8 mouse cellular contexts compared by ENCODE assay signal in genomic region chr10:62602177-62603040, GRCm38 (mm10). TPM values are rescaled to one million over a fixed set of nuclear protein-coding genes. Genes with fewer than 3 reads are reported as not detected.
DNase-seq lines count a peak whose midpoint lies in the region; ATAC-seq and TF ChIP-seq lines count a peak whose summit lies in the region.

Gene Ddx21, minus strand, starts transcription at chr10:62602281.

- H3K4me2 ChIP-seq in heart, embryonic 15.5 days, result peak within 1 kb of the TSS; percentile 89
- peak within 1 kb of the TSS; percentile 99 for H3K4me2 ChIP-seq in liver, embryonic 14.5 days (ENCODE audit: low read depth)
- peak within 1 kb of the TSS; percentile 88 for H3K4me2 ChIP-seq in neural tube, embryonic 11.5 days (ENCODE audit: low read depth)
- H3K4me2 ChIP-seq in stomach, postnatal 0 days (replicated peaks; ENCODE audit: low read depth), result peak within 1 kb of the TSS; percentile 89

- no peak for TF ChIP-seq EP300 in liver, embryonic 14.5 days (IDR thresholded peaks at IDR 0.05; ENCODE audit: low read depth)
- no peak for TF ChIP-seq EP300 in stomach, postnatal 0 days (optimal IDR thresholded peaks at IDR 0.05)

- 0 out of 2 replicates have a peak, but pooled peaks have one; percentile 5 for TF ChIP-seq CTCF in liver, embryonic 14.5 days (IDR thresholded peaks at IDR 0.05; ENCODE audit: low read depth)
- peak; percentile 5; the same call in 1 of the 2 replicates for TF ChIP-seq CTCF in stomach, postnatal 0 days (IDR thresholded peaks at IDR 0.05; ENCODE audit: low read depth)

- peak; percentile 75 for DNase-seq in c-Kit-negative CD71-positive TER-119-positive erythroid progenitor cells, embryonic 14.5 days (ENCODE audit: low read depth, low spot score)
- peak; percentile 94 for DNase-seq in forebrain, embryonic 10.5 days (ENCODE audit: extremely low spot score, low spot score)
- peak; percentile 90 to 93 for DNase-seq in kidney, postnatal 25 days
- DNase-seq in liver, embryonic 14.5 days (ENCODE audit: low read depth in 3 of 3, low spot score in 3 of 3), result peak; percentile 77 to 81 (median 80)
- peak; percentile 93 for DNase-seq in neural tube, embryonic 11.5 days (ENCODE audit: low spot score)
- peak; percentile 94 for DNase-seq in stomach, postnatal 0 days (ENCODE audit: low spot score)

- peak; percentile 91 for ATAC-seq in CD4-positive, CD25-positive, alpha-beta regulatory T cell, adult 4 months
- peak; percentile 93 for ATAC-seq in heart, embryonic 15.5 days (replicated peaks; ENCODE audit: insufficient number of reproducible peaks, insufficient read depth, low FRiP score, low read depth)
- peak; percentile 93 for ATAC-seq in liver, embryonic 14.5 days (ENCODE audit: insufficient read depth)
- peak; percentile 95 for ATAC-seq in neural tube, embryonic 11.5 days (ENCODE audit: insufficient read depth, low FRiP score, low TSS enrichment)
- ATAC-seq in stomach, postnatal 0 days (ENCODE audit: low FRiP score, low TSS enrichment), result peak; percentile 99

- H3K36me3 ChIP-seq in forebrain, embryonic 10.5 days (replicated peaks), result peaks cover 29% of the 10 kb centered on the region
- H3K36me3 ChIP-seq in heart, embryonic 15.5 days, result peaks cover 14% of the 10 kb centered on the region
- peaks cover 13% of the 10 kb centered on the region for H3K36me3 ChIP-seq in liver, embryonic 14.5 days (replicated peaks; ENCODE audit: control insufficient read depth, insufficient read depth, low read depth)
- H3K36me3 ChIP-seq in neural tube, embryonic 11.5 days (ENCODE audit: control insufficient read depth, insufficient read depth, low read length), result 0 out of 2 replicates have a peak, but pooled peaks cover 6% of the 10 kb centered on the region
- 0 out of 2 replicates have a peak, but pooled peaks cover 5% of the 10 kb centered on the region for H3K36me3 ChIP-seq in stomach, postnatal 0 days (ENCODE audit: control insufficient read depth, insufficient read depth, low read length)

- H3K27me3 ChIP-seq in forebrain, embryonic 10.5 days (ENCODE audit: poor library complexity, severe bottlenecking), result no peaks in the 10 kb centered on the region
- no peaks in the 10 kb centered on the region for H3K27me3 ChIP-seq in heart, embryonic 15.5 days
- H3K27me3 ChIP-seq in liver, embryonic 14.5 days (ENCODE audit: control insufficient read depth, insufficient read depth, low read length), result no peaks in the 10 kb centered on the region
- H3K27me3 ChIP-seq in neural tube, embryonic 11.5 days (ENCODE audit: control insufficient read depth, insufficient read depth, low read length), result no peaks in the 10 kb centered on the region
- no peaks in the 10 kb centered on the region for H3K27me3 ChIP-seq in stomach, postnatal 0 days (ENCODE audit: control insufficient read depth, insufficient read depth, low read length)

- H3K4me1 ChIP-seq in forebrain, embryonic 10.5 days, result peaks cover 20% of the 10 kb centered on the region
- peaks cover 10% of the 10 kb centered on the region for H3K4me1 ChIP-seq in heart, embryonic 15.5 days (replicated peaks)
- H3K4me1 ChIP-seq in liver, embryonic 14.5 days (replicated peaks; ENCODE audit: control insufficient read depth in 2 of 2, insufficient read depth in 2 of 2, low read length in 1 of 2), result peaks cover 3 to 17% of the 10 kb centered on the region in 2 experiments; a peak in 3 of 4 replicates
- 0 out of 2 replicates have a peak, but pooled peaks cover 5% of the 10 kb centered on the region for H3K4me1 ChIP-seq in neural tube, embryonic 11.5 days (ENCODE audit: control insufficient read depth, insufficient read depth, low read length)
- H3K4me1 ChIP-seq in stomach, postnatal 0 days (replicated peaks; ENCODE audit: control insufficient read depth, insufficient read depth), result no peaks in the 10 kb centered on the region

- H3K4me3 ChIP-seq in forebrain, embryonic 10.5 days, result peak within 1 kb of the TSS; percentile 95
- H3K4me3 ChIP-seq in heart, embryonic 15.5 days, result peak within 1 kb of the TSS; percentile 83
- H3K4me3 ChIP-seq in liver, embryonic 14.5 days (ENCODE audit: insufficient read depth in 1 of 2, low read depth in 2 of 2, low read length in 2 of 2), result peak within 1 kb of the TSS; percentile 82 to 94
- H3K4me3 ChIP-seq in neural tube, embryonic 11.5 days (ENCODE audit: low read depth, low read length), result peak within 1 kb of the TSS; percentile 70
- H3K4me3 ChIP-seq in stomach, postnatal 0 days (ENCODE audit: low read depth, low read length), result peak within 1 kb of the TSS; percentile 82

- 7% methylated on average over 53 of the region's 53 CpGs for WGBS in forebrain, embryonic 10.5 days
- WGBS in heart, embryonic 15.5 days, result 5% methylated on average over 53 of the region's 53 CpGs
- WGBS in liver, embryonic 14.5 days (ENCODE audit: insufficient replicate concordance), result 2% methylated on average over 53 of the region's 53 CpGs
- WGBS in neural tube, embryonic 11.5 days, result 6% methylated on average over 53 of the region's 53 CpGs
- WGBS in stomach, postnatal 0 days, result 5% methylated on average over 53 of the region's 53 CpGs

- no peaks in the 10 kb centered on the region for H3K9me3 ChIP-seq in forebrain, embryonic 10.5 days
- no peaks in the 10 kb centered on the region for H3K9me3 ChIP-seq in heart, embryonic 15.5 days (replicated peaks)
- no peaks in the 10 kb centered on the region for H3K9me3 ChIP-seq in liver, embryonic 14.5 days (ENCODE audit: control insufficient read depth, low read length)
- H3K9me3 ChIP-seq in neural tube, embryonic 11.5 days (ENCODE audit: control insufficient read depth, low read length), result no peaks in the 10 kb centered on the region
- H3K9me3 ChIP-seq in stomach, postnatal 0 days (ENCODE audit: control insufficient read depth, low read length), result no peaks in the 10 kb centered on the region

- peak within 1 kb of the TSS; percentile 92 for H3K27ac ChIP-seq in forebrain, embryonic 10.5 days
- peak within 1 kb of the TSS; percentile 77 for H3K27ac ChIP-seq in heart, embryonic 15.5 days
- peak within 1 kb of the TSS; percentile 63 for H3K27ac ChIP-seq in liver, embryonic 14.5 days
- H3K27ac ChIP-seq in neural tube, embryonic 11.5 days (ENCODE audit: low read depth, low read length), result no peak within 1 kb of the TSS
- H3K27ac ChIP-seq in stomach, postnatal 0 days (replicated peaks), result peak within 1 kb of the TSS; percentile 87

- peak within 1 kb of the TSS; percentile 71 for H3K9ac ChIP-seq in heart, embryonic 15.5 days
- H3K9ac ChIP-seq in liver, embryonic 14.5 days (replicated peaks), result peak within 1 kb of the TSS; percentile 84
- H3K9ac ChIP-seq in neural tube, embryonic 11.5 days (ENCODE audit: low read length), result peak within 1 kb of the TSS; percentile 71
- peak within 1 kb of the TSS; percentile 76 for H3K9ac ChIP-seq in stomach, postnatal 0 days (ENCODE audit: low read length)

RNA-seq across cellular contexts. Expression of gene Ddx21, which starts in this region (rescaled TPM):
- 10 to 100 TPM; 56.3 to 58.8 TPM for polyA plus RNA-seq in CD4-positive, CD25-positive, alpha-beta regulatory T cell, adult 4 months (2017; shearing (Covaris generic))
- polyA plus RNA-seq in forebrain, embryonic 10.5 days (2016; fragmentation: Nextera tagmentation; extraction: Ambion mirVana), result 40.6 TPM in 2 replicates
- 9.7 and 11.1 TPM in 2 replicates for polyA plus RNA-seq in heart, embryonic 15.5 days (2015; fragmentation: Nextera tagmentation; extraction: Ambion mirVana)
- 17.7 and 31.5 TPM in 2 replicates for polyA plus RNA-seq in liver, embryonic 14.5 days (2012; rRNA removed)
- polyA plus RNA-seq in liver, embryonic 14.5 days (2014; fragmentation: Nextera tagmentation; extraction: Ambion mirVana), result 19.2 and 20.3 TPM in 2 replicates
- polyA plus RNA-seq in neural tube, embryonic 11.5 days (2014; fragmentation: Nextera tagmentation; extraction: Ambion mirVana), result 35.8 and 36.9 TPM in 2 replicates
- polyA plus RNA-seq in stomach, postnatal 0 days (2015; fragmentation: Nextera tagmentation; extraction: Ambion mirVana), result 11.1 and 11.2 TPM in 2 replicates
